ENCODE assay signal across 18 mouse cellular contexts in the genomic region with DNA sequence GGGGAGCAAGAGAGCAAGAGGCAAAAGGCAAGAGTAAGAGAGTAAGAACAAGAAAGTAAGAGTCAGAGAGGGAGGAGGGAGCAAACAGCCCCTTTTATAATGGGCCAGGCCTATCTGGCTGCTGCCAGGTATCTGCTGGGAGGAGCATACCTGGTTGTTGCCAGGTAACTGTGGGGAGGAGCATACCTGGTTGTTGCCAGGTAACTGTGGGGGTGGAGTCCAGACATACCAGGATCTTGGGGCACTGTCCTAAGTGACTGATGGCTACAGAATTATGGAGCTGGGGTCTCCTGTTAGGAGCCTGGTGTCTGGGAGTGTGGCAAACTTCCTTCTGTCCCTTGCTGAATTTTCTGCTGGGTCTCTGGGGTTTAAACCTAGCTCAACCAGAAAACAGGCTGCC.
"Had no signal": no experiment of that assay in that cellular context is flagged by ENCODE, and none has a peak within 500 bp of the region (broad histone marks: within the 10 kb centered on the region; RNA-seq: fewer than 3 reads in every experiment).

No protein-coding gene starts in this region.

- H3K27ac ChIP-seq: embryonic facial prominence, embryonic 10.5 days; embryonic facial prominence, embryonic 12.5 days; embryonic facial prominence, embryonic 13.5 days; embryonic facial prominence, embryonic 15.5 days; forebrain, embryonic 10.5 days; forebrain, embryonic 12.5 days; forebrain, embryonic 15.5 days; gastrocnemius, adult 2 months; heart, adult 2 months had no signal

- H3K4me3 ChIP-seq: embryonic facial prominence, embryonic 10.5 days; embryonic facial prominence, embryonic 12.5 days; embryonic facial prominence, embryonic 13.5 days; embryonic facial prominence, embryonic 15.5 days; erythroblast, embryonic 14.5 days; forebrain, embryonic 10.5 days; forebrain, embryonic 12.5 days; forebrain, embryonic 15.5 days; gastrocnemius, adult 2 months; heart, adult 2 months had no signal

- H3K9me3 ChIP-seq: embryonic facial prominence, embryonic 10.5 days; embryonic facial prominence, embryonic 12.5 days; embryonic facial prominence, embryonic 13.5 days; embryonic facial prominence, embryonic 15.5 days; forebrain, embryonic 10.5 days; forebrain, embryonic 12.5 days; forebrain, embryonic 15.5 days had no signal

- H3K9ac ChIP-seq: embryonic facial prominence, embryonic 12.5 days; embryonic facial prominence, embryonic 13.5 days; embryonic facial prominence, embryonic 15.5 days; forebrain, embryonic 12.5 days; forebrain, embryonic 15.5 days; forebrain, postnatal 0 days had no signal

- H3K4me2 ChIP-seq: embryonic facial prominence, embryonic 12.5 days; embryonic facial prominence, embryonic 13.5 days; embryonic facial prominence, embryonic 15.5 days; forebrain, embryonic 12.5 days; forebrain, embryonic 15.5 days had no signal

- DNase-seq: embryo, embryonic 11 days; forebrain, postnatal 0 days; gastrocnemius, adult 2 months; gastrocnemius, postnatal 10 days; gastrocnemius, postnatal 14 days; gastrocnemius, postnatal 25 days; gastrocnemius, postnatal 36 days; heart, adult 18-20 months; heart, adult 2 months had no signal

- H3K36me3 ChIP-seq: embryonic facial prominence, embryonic 10.5 days; embryonic facial prominence, embryonic 12.5 days; embryonic facial prominence, embryonic 13.5 days; embryonic facial prominence, embryonic 15.5 days; forebrain, embryonic 10.5 days; forebrain, embryonic 12.5 days; forebrain, embryonic 15.5 days had no signal

- H3K27me3 ChIP-seq: embryonic facial prominence, embryonic 12.5 days; embryonic facial prominence, embryonic 13.5 days; embryonic facial prominence, embryonic 15.5 days; forebrain, embryonic 12.5 days; forebrain, embryonic 15.5 days had no signal

- H3K4me1 ChIP-seq: embryonic facial prominence, embryonic 10.5 days; embryonic facial prominence, embryonic 12.5 days; embryonic facial prominence, embryonic 13.5 days; embryonic facial prominence, embryonic 15.5 days; forebrain, embryonic 10.5 days; forebrain, embryonic 12.5 days; forebrain, embryonic 15.5 days had no signal

- ATAC-seq: forebrain, embryonic 14.5 days; forebrain, embryonic 15.5 days; forebrain, postnatal 0 days had no signal
